Mouse (Mus musculus) frontal cortex, postnatal 10 days (tissue): ENCODE measurements around the gene Gm10477.
"Not testable (repeated sequence)": the region's sequence is repeated elsewhere in the genome, so short reads cannot be mapped to it uniquely, and the experiment has no call there.

Source experiments
- DNase-seq, 2 experiments: peaks; one replicate each; pipeline ENCODE4 v3.0.0; 2022; ENCODE audit warnings: low spot score in 2 of 2, mixed read lengths in 1 of 2

The Gm10477 gene

DNA sequence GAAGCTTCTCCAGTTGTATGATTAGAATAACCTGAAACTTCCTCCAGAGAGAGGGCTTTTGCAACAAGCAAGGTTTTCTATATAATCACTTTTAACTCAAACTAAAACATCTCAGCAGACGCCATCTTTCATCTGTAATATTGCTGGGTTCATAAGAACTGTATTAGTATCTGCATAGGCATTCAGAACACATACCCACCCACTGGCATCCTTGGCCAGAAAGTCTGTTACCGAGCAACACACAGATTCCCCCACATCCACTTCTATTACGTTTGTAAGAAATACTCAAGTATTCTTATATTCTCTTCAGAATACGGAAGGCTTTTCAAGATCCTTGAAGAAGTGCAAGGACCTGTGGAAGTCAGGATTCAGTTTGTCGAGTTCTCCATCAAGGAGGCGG, at the start of gene Gm10477:
Gm10477 (plus strand) TSS at position 301 of the 400 bp plus-strand sequence.
- not testable (repeated sequence) for DNase-seq

DNA sequence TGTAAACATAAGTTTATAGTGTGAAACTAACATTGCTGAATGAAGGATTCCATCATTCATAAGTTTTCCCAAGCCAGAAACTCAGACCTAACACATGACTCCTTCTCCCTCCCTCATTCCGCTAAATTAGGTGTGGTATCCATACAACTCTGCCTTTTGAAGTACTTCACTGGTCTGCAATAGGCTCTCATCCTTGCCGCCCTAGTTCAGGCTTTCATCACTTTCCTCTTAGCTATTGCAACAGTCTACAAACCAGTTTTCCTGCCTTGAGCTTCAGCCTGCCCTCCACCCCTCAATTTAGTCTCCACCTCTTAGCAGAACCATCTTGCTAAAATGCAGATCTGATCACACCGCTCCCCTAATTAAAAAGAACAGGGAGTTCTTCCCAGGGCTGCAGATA, 47.0 kb upstream of the Gm10477 start:
- no peak for DNase-seq

DNA sequence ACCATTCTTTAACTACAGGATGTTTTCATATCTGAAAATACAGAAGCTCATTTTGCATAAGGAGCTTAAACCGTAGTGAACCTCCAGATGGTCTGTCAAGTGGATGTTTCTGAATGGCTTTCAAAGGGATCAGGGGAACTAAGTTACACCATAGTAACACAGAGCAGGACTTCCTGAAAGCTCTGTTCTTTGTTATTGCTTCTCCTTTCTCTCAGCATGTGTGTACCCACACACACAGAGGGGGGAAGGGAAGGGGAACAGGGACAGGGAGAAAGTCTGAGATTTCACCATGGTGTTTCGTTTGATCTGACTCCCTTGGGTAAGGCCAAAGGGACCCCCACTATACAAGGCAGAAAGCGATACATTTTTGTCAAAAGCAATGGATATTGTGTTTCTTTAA, 42.6 kb upstream of the Gm10477 start:
- DNase-seq = no peak

DNA sequence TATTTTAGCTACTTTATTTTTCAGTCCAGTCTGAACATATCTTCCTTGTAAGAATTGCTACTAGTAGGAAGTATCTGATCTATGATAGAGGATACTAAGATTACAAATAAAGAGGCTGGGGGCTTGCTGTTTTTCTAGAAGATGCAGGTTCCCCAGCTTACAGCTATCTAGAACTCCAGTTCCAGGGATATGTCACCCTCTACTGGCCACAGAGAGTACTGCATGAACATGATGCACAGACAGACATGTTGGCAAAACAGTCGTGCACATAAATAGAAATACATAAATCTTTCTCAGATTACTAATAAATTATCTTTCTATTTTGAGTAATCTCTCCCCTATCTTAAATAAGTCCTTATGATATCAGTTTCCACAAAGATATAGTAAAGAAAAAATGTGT, 34.8 kb upstream of the Gm10477 start:
- DNase-seq = peak in 1 of 2 experiments; percentile 59

DNA sequence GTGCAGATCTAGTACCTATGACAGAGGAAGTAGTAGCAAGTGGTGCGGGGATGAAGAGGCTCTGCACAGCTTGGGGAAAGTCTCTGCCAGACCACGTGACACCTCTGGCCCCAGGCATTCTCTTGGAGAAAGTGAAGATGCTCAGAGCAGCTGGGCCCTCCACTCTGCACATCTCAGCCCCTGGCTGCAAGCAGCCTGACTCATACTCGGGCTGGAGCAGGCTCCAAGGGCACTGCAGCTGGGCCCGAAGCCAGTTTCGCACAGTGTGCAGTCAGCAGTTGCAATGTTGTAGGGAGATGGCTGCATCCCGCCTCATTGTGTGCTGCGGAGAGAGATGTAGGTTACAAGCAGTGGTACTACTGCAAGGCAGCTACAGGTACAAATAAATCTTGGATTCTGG, 27.3 kb upstream of the Gm10477 start:
- no peak for DNase-seq

DNA sequence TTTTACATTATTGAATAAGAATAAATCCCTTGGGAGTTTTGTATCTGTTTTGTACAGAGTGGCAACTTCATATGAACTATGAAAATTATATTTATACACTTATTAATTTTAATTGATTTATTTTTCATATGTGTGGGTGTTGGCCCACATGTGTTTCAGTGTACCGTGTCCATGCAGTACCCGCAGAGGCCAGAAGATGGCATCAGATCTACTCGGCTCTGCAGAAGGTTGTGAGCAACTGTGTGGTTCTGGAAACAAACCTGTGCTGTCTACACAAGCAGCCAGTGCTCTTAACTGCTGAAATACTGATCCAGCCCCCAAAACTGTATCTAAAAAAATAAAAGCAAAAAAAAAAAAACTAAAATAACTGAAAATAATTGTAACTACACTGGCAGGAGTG, 6.7 kb downstream of the Gm10477 start:
- DNase-seq = peak; percentile 11 to 29

DNA sequence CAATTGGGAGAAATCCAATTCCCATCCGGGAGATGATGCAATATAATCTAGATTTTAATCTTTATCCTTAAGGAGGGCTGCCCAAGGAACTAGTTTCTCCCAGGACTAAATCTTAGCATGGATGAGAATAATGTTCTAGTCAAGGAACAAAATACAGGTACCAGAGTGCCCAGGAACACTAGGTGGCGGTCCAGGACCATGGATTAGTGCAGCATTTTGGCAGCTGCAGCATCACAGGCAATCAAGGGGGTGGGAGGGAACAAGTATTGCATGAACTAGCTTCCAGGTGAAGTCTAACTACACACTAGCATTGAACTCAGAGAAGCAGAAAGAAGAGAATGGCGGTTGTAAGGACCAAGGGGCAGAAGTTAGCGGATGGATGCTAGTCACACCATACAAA, 12.6 kb downstream of the Gm10477 start:
- DNase-seq = peak; percentile 3 to 12

DNA sequence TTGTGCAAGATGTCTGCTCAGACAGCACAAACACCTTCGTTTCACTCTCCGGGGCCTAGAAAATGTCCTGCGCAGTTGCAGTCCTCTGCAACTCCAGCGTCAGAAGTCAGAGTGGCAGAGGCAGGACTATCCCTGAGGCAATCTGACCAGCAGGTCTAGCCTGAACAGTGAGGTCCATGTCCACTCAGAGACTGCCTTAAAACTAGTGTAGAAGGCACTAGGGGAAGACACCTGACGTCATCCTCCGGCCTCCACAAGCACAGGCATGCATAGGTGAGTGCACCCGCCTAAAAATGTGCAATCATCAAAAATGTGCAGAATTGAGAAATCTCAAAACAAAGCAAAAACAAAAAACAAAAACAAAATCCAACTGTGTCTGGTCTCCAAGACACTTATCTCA, 25.0 kb downstream of the Gm10477 start, which contains the start of gene Gm648:
Gm648 (minus strand) TSS at position 101 of the 400 bp plus-strand sequence.
- no peak for DNase-seq

DNA sequence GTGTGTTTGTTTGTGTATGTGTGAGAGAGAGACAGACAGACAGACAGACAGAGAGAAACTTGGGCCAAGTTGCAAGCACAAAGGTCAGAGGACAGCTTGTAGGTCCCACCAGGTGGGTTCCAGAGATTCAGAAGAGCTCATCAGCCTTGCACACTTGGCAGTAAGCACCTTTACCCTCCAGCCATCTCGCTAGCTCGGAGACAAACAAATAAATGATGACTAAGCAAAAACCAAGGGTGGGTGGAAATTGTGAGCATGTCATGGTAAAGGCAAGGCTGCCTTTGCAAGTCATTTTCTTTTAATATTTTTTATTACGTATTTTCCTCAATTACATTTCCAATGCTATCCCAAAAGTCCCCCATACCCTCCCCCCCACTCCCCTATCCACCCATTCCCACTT, 29.0 kb downstream of the Gm10477 start:
- DNase-seq = no peak

DNA sequence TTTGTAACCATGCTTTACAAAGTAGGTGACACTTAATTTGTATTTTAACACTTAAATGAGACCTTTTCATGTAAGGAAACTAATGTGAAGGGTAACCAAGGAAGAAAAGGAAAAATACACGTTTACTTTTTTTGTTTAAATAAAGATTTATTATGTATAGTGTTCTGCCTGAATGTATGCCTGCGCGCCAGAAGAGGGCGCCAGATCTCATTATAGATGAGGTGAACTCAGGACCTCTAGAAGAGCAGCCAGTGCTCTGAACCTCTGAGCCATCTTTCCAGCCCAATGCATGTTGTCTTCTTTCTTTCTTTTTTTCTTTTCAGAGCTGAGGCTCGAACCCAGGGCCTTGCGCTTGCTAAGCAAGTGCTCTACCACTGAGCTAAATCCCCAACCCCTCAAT, 47.9 kb downstream of the Gm10477 start:
- DNase-seq = no peak
